Mouse (Mus musculus) T-helper 17 cell (primary cell): ENCODE data around the gene Clec1b.

ENCODE experiments used
- in situ Hi-C, 2 experiments: fragments of 300-600 bp; cut with MboI, MseI; formaldehyde crosslinking; loops; 1 replicate in 1 of 2; 2 replicates in 1 of 2; pipeline ENCODE4 v1.15.1; 2025; ENCODE audit warnings: high pct_unique_total_duplicates in 2 of 2

The Clec1b gene

GRCm38 (mm10) chr6:129396997-129397396, at the start of gene Clec1b:
Clec1b (plus strand) TSS chr6:129397297.
- in situ Hi-C loops, result loop anchor here in 1 of 2 experiments (10.0 kb wide), 1 partner anchor 742 kb away; no protein-coding TSS in a partner anchor

DNA sequence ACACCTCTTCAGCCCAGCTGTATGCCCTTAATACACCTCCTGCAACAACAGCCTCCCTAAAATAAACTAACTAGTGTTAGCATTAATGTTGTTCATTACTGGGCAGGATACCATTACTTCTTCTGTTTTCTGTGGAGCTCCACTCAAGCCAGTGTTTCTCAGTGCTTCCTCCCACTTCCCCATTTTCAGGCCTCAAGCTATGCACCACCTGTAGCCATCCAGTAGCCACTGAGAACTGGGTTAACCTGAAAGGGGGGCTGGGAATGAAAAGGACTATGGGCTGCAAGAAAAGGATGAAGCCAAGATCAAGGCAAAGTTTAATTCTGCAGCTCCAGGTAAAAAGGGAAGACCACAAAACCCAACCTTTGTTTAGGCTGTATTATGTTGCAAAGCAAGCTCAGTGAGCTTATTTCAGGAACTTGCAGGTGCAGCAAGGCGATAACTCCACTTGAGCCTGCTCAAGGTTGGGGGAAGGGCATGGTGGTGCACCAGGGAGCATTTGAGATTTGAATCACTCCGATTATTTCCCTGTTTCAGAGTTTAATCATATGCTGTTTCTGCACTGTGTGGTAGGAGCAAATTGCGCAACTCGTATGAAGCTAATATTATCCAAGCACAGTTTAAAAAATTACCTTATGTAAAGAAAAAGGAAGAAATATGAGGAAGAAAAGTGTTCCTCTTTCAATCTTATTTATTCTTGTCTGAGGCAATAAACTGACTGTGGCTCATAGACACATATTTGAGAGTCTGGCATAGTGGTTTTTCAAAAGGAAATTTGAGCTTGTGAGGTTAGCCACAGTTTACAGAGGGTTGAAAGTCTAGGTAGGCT, 47.4 kb upstream of the Clec1b start:
- in situ Hi-C loops, result loop anchor here in 1 of 2 experiments (10.0 kb wide), 1 partner anchor 275 kb away; no protein-coding TSS in a partner anchor

- in situ Hi-C loops, result no loop called here
These were observed 46.0 kb upstream of the Clec1b start for GRCm38 (mm10) chr6:129351091-129351490.

GRCm38 (mm10) chr6:129355774-129356173, 41.3 kb upstream of the Clec1b start:
- in situ Hi-C loops, result loop anchor here in 1 of 2 experiments (5.0 kb wide), 1 partner anchor 498 kb away; no protein-coding TSS in a partner anchor

- in situ Hi-C loops, result loop anchor here in 1 of 2 experiments (5.0 kb wide), 1 partner anchor 499 kb away; no protein-coding TSS in a partner anchor
These were observed 40.7 kb upstream of the Clec1b start for GRCm38 (mm10) chr6:129356430-129356829.

- in situ Hi-C loops, result loop anchor here in 1 of 2 experiments (5.0 kb wide), 1 partner anchor 502 kb away; no protein-coding TSS in a partner anchor
These were observed 37.6 kb upstream of the Clec1b start for GRCm38 (mm10) chr6:129359515-129359914.

DNA sequence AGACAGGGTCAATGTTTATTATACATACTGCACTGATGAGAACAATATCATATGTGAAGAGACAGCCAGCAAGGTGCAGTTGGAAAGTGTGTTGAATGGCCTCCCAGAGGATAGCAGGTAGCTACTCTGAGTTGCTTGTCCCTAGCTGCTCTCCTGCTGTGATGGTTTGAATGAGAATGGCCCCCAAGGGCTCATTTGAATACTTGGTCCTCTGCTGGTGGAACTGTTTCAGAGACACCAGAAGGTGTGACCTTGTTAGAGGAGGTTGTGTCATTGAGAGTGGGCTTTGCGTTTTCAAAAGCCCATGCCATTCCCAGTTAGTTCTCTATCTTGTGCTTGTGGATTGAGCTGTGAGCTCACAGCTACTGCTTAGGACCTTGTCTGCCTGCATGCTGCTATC, 33.2 kb upstream of the Clec1b start:
- in situ Hi-C loops, result loop anchor here in 1 of 2 experiments (5.0 kb wide), 2 partner anchors 37 to 102 kb away; no protein-coding TSS in a partner anchor

DNA sequence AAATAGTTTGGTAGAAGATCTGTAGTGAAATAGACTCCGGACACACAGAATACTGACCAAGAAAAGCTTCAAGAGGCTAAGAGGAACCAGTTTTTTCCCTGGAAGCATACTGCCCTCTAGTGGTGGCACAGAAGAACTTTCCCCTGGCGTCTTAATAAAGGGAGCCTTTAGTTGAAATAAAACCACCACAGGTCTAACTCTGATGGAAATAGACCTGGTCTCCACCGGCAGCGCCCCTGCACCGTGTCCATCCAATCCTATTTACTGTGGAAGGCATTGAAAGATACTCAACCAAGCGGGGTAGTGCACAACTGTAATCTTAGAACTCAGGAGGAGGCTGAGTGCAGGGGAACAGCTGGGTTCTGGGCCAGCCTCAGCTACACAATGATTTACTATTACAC, 31.1 kb upstream of the Clec1b start:
- in situ Hi-C loops, result loop anchor here in 1 of 2 experiments (5.0 kb wide), 1 partner anchor 274 kb away; no protein-coding TSS in a partner anchor

GRCm38 (mm10) chr6:129369374-129370132, 27.5 kb upstream of the Clec1b start:
- in situ Hi-C loops, result loop anchor here (5.0 kb wide), 4 partner anchors 37 to 517 kb away; partner anchors contain the start of gene 4922502D21Rik (in 1 of the 2)

GRCm38 (mm10) chr6:129374937-129375471, 22.1 kb upstream of the Clec1b start:
- in situ Hi-C loops, result loop anchor here (5.0 kb wide), 3 partner anchors 43 to 523 kb away; partner anchors contain the start of gene 4922502D21Rik (in 1 of the 2)

GRCm38 (mm10) chr6:129380454-129380853, 16.6 kb upstream of the Clec1b start:
- in situ Hi-C loops, result no loop called here

DNA sequence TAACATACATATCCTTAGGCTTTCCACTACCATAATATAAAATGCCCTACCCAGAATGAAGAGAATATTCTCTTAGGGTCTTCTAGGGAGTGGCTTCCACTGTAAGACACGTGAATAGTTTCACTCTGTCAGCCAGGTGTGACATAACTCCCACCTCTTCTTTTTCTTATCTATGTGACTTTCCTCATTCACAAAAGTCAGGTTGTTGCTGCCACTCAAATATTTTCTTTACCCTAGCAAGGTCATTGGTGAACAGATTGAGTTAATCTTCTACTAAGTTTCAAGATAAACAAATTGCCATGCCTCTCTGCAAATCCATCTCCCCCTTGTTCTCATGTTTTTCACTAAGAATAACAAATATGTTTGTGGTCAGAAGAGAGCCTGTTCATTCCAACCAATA, 15.4 kb upstream of the Clec1b start:
- in situ Hi-C loops, result no loop called here

GRCm38 (mm10) chr6:129383466-129383865, 13.6 kb upstream of the Clec1b start:
- in situ Hi-C loops, result no loop called here

DNA sequence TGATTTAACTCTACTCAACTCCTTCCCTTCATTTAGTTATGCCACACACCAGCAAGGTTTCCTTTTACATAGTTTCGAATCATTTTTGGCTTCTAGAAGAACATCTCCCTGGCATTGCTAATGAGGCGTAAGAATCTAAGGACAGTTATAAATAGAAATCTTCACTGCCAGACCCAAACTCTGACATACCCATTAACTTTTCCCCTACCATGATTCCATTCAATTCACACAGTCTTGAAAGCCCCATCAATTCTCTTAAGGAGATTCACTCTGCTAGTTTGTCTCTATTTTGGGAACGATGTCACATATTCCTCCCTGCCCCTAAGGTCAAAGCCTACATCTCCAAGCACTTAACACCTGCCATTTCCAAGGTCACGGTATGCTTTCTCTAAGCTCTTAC, 12.1 kb upstream of the Clec1b start:
- in situ Hi-C loops, result no loop called here

DNA sequence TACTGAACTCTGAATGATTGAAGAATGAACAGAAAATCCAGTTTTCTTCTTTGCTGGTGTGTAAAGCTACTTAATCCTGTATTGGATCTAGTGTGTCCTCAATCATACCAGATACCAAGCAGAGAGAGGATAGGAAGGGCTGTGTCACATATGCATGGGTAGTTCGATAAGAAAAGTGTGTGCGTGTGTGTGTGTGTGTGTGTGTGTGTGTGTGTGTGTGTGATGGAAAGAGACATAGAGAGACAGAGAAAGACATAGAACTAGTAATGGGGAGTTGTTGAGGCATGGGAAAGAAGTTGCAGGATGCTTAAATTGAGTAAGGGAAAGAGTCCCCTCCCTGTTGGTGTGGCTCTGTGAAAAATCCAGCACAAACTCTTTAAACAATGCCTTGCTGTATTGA, 11.3 kb upstream of the Clec1b start, which contains the start of gene Clec12b:
Gene Clec12b (minus strand): TSS at position 101 of the 400 bp plus-strand sequence.
- in situ Hi-C loops, result no loop called here

- in situ Hi-C loops, result loop anchor here (5.0 to 10.0 kb wide), 4 partner anchors 124 to 738 kb away; no protein-coding TSS in a partner anchor
These were observed 3.9 kb upstream of the Clec1b start for GRCm38 (mm10) chr6:129393087-129393720.

- in situ Hi-C loops, result loop anchor here (5.0 to 10.0 kb wide), 4 partner anchors 124 to 739 kb away; no protein-coding TSS in a partner anchor
These were observed 3.4 kb upstream of the Clec1b start for GRCm38 (mm10) chr6:129393732-129394131.

DNA sequence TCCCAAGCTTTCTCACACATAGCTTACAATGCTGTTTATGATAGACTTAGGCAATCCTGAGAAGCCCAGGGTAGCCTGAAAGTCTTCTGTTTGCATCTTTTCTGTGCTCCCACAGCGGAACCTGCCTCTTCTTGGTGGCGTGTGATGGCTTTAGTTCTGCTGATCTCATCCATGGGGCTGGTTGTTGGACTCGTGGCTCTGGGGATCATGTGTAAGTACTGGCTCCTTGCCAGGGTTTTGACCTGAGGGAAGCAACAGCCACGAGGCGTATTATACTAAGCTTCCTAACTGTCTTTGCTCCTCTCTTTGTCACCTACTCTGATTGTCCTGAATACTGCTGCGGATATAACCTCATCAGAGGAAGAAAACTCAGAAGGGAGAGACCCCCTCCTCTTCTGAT, 2.8 kb downstream of the Clec1b start:
- in situ Hi-C loops, result loop anchor here in 1 of 2 experiments (10.0 kb wide), 1 partner anchor 745 kb away; no protein-coding TSS in a partner anchor

DNA sequence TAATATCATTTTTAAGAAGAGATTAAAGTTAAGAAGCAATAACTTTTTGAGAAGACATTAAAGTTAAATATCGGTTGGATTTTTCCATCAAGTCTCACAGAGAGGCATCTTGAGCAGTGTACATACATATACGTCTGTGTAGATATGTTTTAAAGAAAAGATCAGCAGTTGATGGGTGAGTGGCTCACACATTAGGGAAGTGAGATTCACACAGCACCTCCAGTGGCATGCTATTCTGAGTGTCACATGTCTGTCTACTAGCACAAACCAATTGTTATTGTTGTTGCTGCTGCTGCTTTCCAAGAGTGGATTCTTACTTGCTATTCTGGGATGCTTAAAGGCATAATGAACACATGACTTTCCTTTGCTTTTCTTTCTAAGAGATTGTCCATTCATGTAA, 5.3 kb downstream of the Clec1b start:
- in situ Hi-C loops, result no loop called here

- in situ Hi-C loops, result no loop called here
These were observed 6.3 kb downstream of the Clec1b start for GRCm38 (mm10) chr6:129403391-129403790.

- in situ Hi-C loops, result no loop called here
These were observed 8.9 kb downstream of the Clec1b start for GRCm38 (mm10) chr6:129405999-129406398.
